Mouse (Mus musculus) gastrocnemius, postnatal 36 days (tissue): ENCODE data around the gene Nhlh2. TPM values are rescaled to one million over a fixed set of nuclear protein-coding genes. Genes with fewer than 3 reads are reported as not detected.

ENCODE experiments used
- total RNA-seq, 2 experiments: library from RNA; stranded (reverse); gene quantifications; 2 replicates each; pipeline ENCODE4 v1.2.3; 2021

The Nhlh2 gene
- total RNA-seq, 2 experiments from 2014 or later = not detected

Other genes with a start within 250 kb of the Nhlh2 start
- gene Mab21l3, start 161.1 kb upstream of the Nhlh2 start, total RNA-seq = not detected
- gene Slc22a15, start 85.6 kb upstream of the Nhlh2 start, total RNA-seq = under 1 TPM; 0.59 to 0.76 TPM
- gene Casq2, start 76.3 kb downstream of the Nhlh2 start, total RNA-seq = 10 to 100 TPM; 32.1 to 71.4 TPM
- gene Vangl1, start 194.6 kb downstream of the Nhlh2 start, total RNA-seq = 1 to 10 TPM; 2.2 to 3.9 TPM